Mouse (Mus musculus): ENCODE measurements around the gene Olfr155. TPM values are rescaled to one million over a fixed set of nuclear protein-coding genes. Genes with fewer than 3 reads are reported as not detected.
A peak's percentile ranks its signal among the peaks of the same experiment; 100 is the strongest.

Olfr155 gene
- polyA plus RNA-seq (2015; fragmentation: Nextera tagmentation; extraction: Ambion mirVana): not detected in 2 replicates

DNA sequence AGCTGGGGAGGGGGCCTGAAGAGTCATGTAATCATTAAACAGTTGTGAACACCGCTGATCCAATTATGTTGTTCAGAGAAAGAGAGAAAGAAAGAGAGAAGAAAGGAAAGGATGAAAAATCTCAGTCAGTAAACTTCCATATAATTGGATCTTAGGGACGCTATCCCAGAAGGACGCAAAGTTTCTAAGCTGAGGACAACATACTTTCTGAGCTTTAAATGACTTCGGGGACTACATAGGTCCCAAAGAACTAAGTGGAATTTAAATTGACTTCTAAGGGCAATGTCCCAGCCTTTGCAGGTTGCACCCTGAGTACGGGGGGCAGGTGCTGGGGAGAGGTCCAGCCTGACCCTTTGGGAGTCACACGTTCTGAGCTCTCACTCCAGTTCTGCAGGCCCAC is at the start of gene Olfr155:
TSS of gene Olfr155 (plus strand) at position 301 of the 400 bp plus-strand sequence.
- Histone ChIP-seq H3K36me3 (replicated peaks; ENCODE audit: insufficient read depth, low read length) (no peaks in the 10 kb centered on the region), H3K9ac (replicated peaks) (no peak within 1 kb of the TSS), H3K27me3 (ENCODE audit: insufficient read depth, low read length) (no peaks in the 10 kb centered on the region), H3K4me2 (ENCODE audit: low read depth, low read length) (no peak within 1 kb of the TSS), H3K9me3 (ENCODE audit: low read length) (no peaks in the 10 kb centered on the region), H3K27ac (ENCODE audit: low read depth) (no peak within 1 kb of the TSS), H3K4me3 (ENCODE audit: low read depth, low read length) (no peak within 1 kb of the TSS), H3K4me1 (ENCODE audit: insufficient read depth) (no peaks in the 10 kb centered on the region)
- 81% methylated on average over 6 of the region's 6 CpGs for WGBS (ENCODE audit: insufficient replicate concordance)
- ATAC-seq (no peak), DNase-seq (no peak)
- TF ChIP-seq CTCF (IDR thresholded peaks at IDR 0.05; ENCODE audit: low read depth) (no peak), EP300 (IDR thresholded peaks at IDR 0.05; ENCODE audit: low read depth) (no peak)

- H3K27me3 ChIP-seq (ENCODE audit: insufficient read depth, low read length): no peaks in the 10 kb centered on the region; the same call in 1 of the 2 replicates
- no peak overlapping the region for H3K4me2 ChIP-seq (ENCODE audit: low read depth, low read length)
- H3K27ac ChIP-seq (ENCODE audit: low read depth): no peak overlapping the region
- no peaks in the 10 kb centered on the region for H3K36me3 ChIP-seq (replicated peaks; ENCODE audit: insufficient read depth, low read length)
- TF ChIP-seq CTCF (IDR thresholded peaks at IDR 0.05; ENCODE audit: low read depth): no peak
- TF ChIP-seq EP300 (IDR thresholded peaks at IDR 0.05; ENCODE audit: low read depth): no peak
- H3K4me1 ChIP-seq (ENCODE audit: insufficient read depth): no peaks in the 10 kb centered on the region
- ATAC-seq (no peak), DNase-seq (peak; percentile 6)
- H3K9me3 ChIP-seq (ENCODE audit: low read length): no peaks in the 10 kb centered on the region
- H3K4me3 ChIP-seq (ENCODE audit: low read depth, low read length): no peak overlapping the region
- 67% methylated on average over 13 of the region's 13 CpGs for WGBS (ENCODE audit: insufficient replicate concordance)
- no peak overlapping the region for H3K9ac ChIP-seq (replicated peaks)
Measured at GRCm38 (mm10) chr4:43822896-43823550, 28.3 kb upstream of the Olfr155 start.

DNA sequence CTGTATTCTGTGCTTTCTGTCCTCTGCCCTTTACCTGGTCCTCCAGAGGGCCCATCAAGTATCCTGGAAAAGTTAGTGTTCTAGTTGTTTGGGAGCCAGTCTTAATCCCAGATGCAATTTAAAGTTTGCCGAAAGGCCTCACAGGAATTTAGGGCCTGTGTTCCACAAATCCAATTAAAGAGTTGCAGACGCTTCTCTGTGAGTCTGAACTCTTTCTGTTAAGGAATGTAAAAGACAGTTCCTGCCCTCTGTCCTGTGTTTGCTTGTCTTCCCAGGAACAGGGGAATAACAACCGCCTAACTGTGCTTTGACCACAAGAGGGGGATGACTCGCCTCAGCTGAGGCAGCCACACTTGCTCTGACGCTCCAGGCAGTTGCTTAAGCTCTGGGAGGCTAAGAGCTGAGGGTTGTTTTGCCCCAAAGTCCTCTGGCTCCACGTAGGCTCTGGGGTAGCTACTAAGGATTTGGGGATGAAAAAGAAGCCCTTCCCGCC is 27.5 kb upstream of the Olfr155 start, which contains the start of gene Olfr156:
TSS of gene Olfr156 (minus strand) at position 51 of the 493 bp plus-strand sequence.
- Histone ChIP-seq H3K27ac (ENCODE audit: low read depth) (no peak within 1 kb of the TSS), H3K27me3 (ENCODE audit: insufficient read depth, low read length) (no peaks in the 10 kb centered on the region; the same call in 1 of the 2 replicates), H3K9me3 (ENCODE audit: low read length) (no peaks in the 10 kb centered on the region), H3K4me2 (ENCODE audit: low read depth, low read length) (no peak within 1 kb of the TSS), H3K36me3 (replicated peaks; ENCODE audit: insufficient read depth, low read length) (no peaks in the 10 kb centered on the region), H3K9ac (replicated peaks) (no peak within 1 kb of the TSS), H3K4me1 (ENCODE audit: insufficient read depth) (no peaks in the 10 kb centered on the region), H3K4me3 (ENCODE audit: low read depth, low read length) (no peak within 1 kb of the TSS)
- ATAC-seq (no peak), DNase-seq (peak; percentile 18)
- no peak for TF ChIP-seq EP300 (IDR thresholded peaks at IDR 0.05; ENCODE audit: low read depth)
- TF ChIP-seq CTCF (IDR thresholded peaks at IDR 0.05; ENCODE audit: low read depth): peak; percentile 57
- 25% methylated on average over 7 of the region's 7 CpGs for WGBS (ENCODE audit: insufficient replicate concordance)

DNA sequence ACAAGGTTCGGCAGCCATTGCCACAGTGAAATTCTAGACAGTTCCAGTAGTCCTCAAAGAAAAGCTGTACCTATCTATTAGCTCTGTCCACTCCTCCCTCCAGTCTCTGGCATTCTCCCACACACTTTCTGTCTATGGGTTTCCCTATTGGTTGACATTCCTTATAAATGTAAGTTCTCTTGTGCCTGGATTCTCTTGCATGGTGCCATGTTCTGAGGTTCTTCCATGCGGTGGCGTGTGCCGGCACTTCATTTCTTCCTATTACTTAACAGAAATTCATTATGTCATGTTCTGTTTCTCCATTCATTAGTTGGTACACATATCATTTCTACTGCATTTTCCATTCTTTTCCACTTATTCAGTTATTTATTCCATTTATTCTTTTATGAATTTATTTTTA is 22.6 kb upstream of the Olfr155 start:
- Histone ChIP-seq H3K9me3 (ENCODE audit: low read length) (no peaks in the 10 kb centered on the region), H3K36me3 (replicated peaks; ENCODE audit: insufficient read depth, low read length) (no peaks in the 10 kb centered on the region), H3K4me2 (ENCODE audit: low read depth, low read length) (no peak overlapping the region), H3K9ac (replicated peaks) (no peak overlapping the region), H3K4me1 (ENCODE audit: insufficient read depth) (no peaks in the 10 kb centered on the region), H3K27ac (ENCODE audit: low read depth) (no peak overlapping the region), H3K27me3 (ENCODE audit: insufficient read depth, low read length) (no peaks in the 10 kb centered on the region; the same call in 1 of the 2 replicates), H3K4me3 (ENCODE audit: low read depth, low read length) (no peak overlapping the region)
- DNase-seq (peak; percentile 1), ATAC-seq (no peak)
- TF ChIP-seq CTCF (IDR thresholded peaks at IDR 0.05; ENCODE audit: low read depth): no peak
- TF ChIP-seq EP300 (IDR thresholded peaks at IDR 0.05; ENCODE audit: low read depth): no peak
- WGBS (ENCODE audit: insufficient replicate concordance): 90% methylated on average over 4 of the region's 4 CpGs

- whole genome bisulfite sequencing (ENCODE audit: insufficient replicate concordance): 62% methylated on average over 5 of the region's 5 CpGs
- no peaks in the 10 kb centered on the region for H3K36me3 ChIP-seq (replicated peaks; ENCODE audit: insufficient read depth, low read length)
- no peak overlapping the region for H3K9ac ChIP-seq (replicated peaks)
- no peaks in the 10 kb centered on the region for H3K4me1 ChIP-seq (ENCODE audit: insufficient read depth)
- TF ChIP-seq EP300 (IDR thresholded peaks at IDR 0.05; ENCODE audit: low read depth) (no peak), CTCF (IDR thresholded peaks at IDR 0.05; ENCODE audit: low read depth) (0 out of 2 replicates have a peak, but pooled peaks have one; percentile 16)
- H3K4me2 ChIP-seq (ENCODE audit: low read depth, low read length): no peak overlapping the region
- H3K9me3 ChIP-seq (ENCODE audit: low read length): no peaks in the 10 kb centered on the region
- no peak for ATAC-seq
- DNase-seq: peak; percentile 23
- H3K4me3 ChIP-seq (ENCODE audit: low read depth, low read length): no peak overlapping the region
- H3K27ac ChIP-seq (ENCODE audit: low read depth): no peak overlapping the region
- no peaks in the 10 kb centered on the region for H3K27me3 ChIP-seq (ENCODE audit: insufficient read depth, low read length)
Measured at GRCm38 (mm10) chr4:43832031-43832430, 19.3 kb upstream of the Olfr155 start.

DNA sequence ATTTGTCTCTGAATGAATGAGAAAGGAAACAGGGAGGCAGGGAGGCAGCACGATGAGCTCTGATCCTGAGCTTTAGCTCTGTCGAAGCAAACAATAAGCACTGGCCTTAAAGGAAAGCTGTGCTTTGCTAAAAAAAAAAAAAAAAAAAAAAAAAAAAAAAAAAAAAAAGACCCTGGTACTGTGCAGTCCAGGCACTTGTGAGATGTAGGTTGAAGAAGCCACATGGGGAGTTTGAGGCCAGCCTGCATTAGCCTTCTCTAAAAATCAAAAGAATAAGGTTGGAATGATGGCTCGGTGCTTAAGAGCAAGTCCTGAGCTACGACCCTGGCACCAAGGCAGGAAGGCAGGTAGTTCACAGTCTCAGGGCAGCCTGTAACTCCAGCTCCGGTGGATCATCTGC is 17.6 kb upstream of the Olfr155 start:
- TF ChIP-seq EP300 (IDR thresholded peaks at IDR 0.05; ENCODE audit: low read depth) (no peak), CTCF (IDR thresholded peaks at IDR 0.05; ENCODE audit: low read depth) (no peak)
- Histone ChIP-seq H3K4me3 (ENCODE audit: low read depth, low read length) (no peak overlapping the region), H3K9ac (replicated peaks) (no peak overlapping the region), H3K27me3 (ENCODE audit: insufficient read depth, low read length) (no peaks in the 10 kb centered on the region), H3K27ac (ENCODE audit: low read depth) (no peak overlapping the region), H3K4me1 (ENCODE audit: insufficient read depth) (no peaks in the 10 kb centered on the region), H3K36me3 (replicated peaks; ENCODE audit: insufficient read depth, low read length) (no peaks in the 10 kb centered on the region), H3K9me3 (ENCODE audit: low read length) (no peaks in the 10 kb centered on the region), H3K4me2 (ENCODE audit: low read depth, low read length) (no peak overlapping the region)
- WGBS (ENCODE audit: insufficient replicate concordance): 58% methylated on average over 5 of the region's 5 CpGs
- DNase-seq (no peak), ATAC-seq (no peak)

Measured in liver, postnatal 0 days (tissue).